Mouse (Mus musculus): ENCODE data around the gene Lipc.

Gene Lipc

DNA sequence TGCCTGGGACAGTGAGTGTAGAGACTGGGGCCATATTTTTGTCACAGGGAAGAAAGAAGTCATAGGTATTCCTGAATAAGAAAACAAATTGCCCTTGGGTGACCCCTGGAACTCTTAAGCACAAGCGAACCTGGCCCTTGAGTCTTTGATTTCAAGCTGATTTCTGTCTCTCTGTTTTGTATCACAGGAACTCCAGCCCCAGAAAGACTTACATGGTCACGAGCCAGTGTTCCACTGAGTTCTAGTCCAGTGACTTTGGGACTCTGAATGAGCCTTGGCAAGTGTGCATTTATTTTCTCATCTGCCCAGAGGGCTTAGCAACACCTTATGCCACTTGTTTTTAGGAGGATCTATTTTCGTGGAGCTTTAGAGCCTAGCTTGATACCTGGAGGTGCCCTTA is 5.7 kb upstream of the Lipc start:
- no peak for DNase-seq (ENCODE audit: low spot score in 2 of 2)

DNA sequence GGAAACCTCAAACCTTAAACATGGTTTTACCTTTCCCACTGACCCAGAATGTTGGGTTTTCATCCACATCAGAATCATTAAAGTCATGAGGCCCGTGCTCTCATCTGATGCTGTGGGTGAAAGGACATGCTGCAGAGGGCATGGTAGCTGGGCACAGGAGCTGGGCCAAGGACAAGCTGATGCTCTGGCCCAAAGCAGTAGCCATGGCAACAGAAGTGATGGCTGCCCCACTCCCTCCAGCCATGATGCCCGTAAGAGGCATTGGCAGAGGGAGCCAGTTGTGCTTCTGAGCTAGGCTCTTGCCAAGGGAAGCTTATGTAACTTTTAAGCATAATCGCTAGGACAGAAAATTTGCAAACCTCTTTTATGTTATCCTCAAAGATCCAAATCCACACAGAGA is 2.2 kb upstream of the Lipc start:
- no peak for DNase-seq (ENCODE audit: low spot score in 2 of 2)

DNA sequence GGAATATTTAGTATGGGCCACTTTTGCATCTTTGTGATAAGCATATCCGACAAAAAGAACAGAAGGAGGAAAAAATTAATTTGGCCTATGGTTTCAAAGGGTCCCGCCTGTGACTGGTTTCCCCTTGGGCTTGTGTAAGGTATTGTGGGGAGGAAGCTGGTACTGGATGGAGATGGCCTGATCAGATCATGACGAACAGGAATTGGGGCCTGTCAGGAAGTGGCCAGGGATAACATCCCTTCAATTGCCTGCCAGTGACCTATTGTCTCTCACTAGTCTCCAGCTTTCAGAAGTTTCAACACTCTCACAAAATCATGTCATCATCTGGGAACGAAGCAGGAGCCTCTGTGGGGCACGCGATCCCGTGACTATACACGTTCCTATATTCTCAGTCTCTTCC is 2.7 kb downstream of the Lipc start:
- DNase-seq (ENCODE audit: low spot score in 2 of 2): no peak

DNA sequence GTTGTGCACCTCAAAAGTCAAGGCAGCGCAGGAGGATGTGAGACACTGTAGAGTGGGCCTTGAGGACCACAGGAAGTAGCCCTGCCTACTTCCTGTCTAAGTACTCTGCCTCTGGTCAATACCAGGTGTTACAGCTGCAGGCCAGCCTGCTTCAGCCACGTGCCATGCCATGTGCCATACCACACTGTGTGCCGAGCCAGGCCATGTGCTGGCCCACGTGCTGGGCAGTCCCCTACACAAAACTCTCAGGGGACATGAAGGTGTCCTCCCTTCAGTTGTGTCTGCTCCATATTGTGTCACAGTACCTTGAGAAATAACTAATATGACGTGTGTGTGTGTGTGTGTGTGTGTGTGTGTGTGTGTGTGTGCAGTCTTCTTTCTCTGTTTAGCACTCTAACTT is 4.7 kb downstream of the Lipc start:
- peak in 1 of 2 experiments; percentile 37 for DNase-seq (ENCODE audit: low spot score in 2 of 2)

DNA sequence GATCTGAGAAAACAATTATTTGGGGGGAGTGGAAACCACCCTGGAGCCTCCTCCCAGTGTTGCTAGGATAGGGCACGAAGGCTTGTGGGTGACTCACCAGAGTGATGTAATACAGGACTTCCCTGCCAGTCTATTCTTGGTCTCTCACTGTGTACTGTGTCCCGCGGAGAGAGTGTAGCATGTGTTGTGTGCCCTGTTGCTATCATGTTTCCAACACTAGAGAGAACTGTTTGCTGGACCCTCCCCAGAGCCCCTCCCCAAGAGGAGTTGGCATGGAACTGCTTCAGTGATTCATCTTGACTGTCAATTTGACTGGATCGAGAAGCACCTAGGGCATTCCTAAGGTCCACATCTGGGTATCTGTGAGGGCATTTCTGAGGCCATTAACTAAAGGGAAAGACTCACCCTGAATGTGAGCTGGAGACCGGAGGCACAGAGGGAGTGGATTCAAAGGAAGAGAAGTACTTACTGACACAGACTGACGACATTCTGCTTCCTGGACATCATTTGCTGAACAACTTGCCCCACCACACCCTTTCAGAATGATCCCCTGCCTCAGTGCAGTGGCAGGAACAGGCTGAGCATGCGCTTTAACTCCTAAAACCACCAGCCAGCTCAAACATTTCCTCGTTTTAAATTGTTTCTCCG is 9.2 kb downstream of the Lipc start:
- DNase-seq (ENCODE audit: low spot score in 2 of 2): no peak

DNA sequence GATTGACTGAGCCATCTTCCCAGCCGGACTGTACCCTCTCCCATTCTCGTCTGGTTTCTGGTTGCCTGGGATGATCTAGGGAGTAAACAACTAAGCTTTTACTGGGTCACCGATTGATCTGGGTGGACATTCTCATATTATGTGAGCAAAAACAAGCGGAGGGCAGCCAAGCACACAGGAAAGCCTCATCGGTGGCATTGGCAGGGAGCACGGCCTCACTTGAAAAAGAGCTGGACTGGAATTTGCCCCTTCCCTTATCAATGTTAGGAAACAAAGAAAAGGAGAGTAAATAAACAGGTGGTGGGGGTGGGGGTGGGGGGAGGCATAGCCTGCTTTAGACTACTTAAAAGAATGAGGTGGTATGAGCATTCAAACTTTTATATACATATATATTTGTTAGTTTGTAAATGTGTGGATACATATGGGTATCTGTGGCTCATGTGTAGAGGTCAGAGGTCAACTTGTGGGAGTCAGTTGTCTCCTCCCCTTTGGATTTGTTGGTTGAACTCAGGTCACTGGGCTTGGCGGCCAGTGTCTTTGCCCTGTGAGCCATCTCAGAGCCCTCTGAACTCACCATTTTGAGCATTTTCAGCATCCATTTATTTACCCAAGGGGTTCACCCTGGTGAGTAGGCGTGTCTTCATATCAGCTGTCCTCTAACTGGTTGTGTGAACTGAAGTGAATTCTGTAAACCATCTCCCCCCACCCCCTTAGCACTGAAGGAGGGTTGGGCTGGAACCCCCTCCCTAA is 12.1 kb downstream of the Lipc start:
- no peak for DNase-seq (ENCODE audit: low spot score in 2 of 2)

DNA sequence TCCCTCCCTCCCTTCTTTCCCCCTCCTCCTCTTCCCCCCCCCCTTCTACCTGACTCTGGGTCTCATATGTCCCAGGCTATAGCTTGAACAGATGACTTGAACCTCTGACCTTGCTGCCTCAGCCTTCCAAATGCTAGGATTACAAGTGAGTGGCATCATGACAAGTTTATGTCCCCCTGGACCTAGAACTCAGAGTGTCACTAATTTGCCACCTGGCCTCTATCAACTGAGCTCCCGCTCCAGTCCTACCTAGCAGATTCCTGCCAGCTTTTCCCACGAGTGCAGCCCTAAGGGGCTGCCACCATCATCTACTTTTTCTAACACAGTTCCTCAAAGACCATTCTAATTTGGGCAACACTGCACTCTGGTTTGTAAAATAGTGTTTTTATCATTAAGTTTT is 13.2 kb downstream of the Lipc start:
- no peak for DNase-seq (ENCODE audit: low spot score in 2 of 2)

DNA sequence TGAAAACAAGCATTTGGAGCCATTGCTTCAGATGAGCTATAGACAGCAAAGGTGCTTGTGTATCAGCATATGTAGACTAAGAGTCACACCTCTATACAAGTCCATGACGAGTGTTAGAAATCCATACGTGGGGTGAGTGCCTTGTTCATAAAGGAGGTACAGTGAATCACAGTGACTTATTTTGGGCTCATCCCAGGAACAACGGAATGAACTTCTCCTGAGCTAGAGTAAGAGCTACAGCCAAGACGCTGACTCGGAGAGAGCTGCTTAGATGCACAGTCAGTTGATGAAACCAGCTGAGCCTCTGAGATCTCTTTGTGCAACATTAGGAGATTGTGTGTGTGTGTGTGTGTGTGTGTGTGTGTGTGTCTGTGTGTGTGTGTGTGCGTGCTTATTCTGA is 13.9 kb downstream of the Lipc start:
- DNase-seq (ENCODE audit: low spot score in 2 of 2): no peak

DNA sequence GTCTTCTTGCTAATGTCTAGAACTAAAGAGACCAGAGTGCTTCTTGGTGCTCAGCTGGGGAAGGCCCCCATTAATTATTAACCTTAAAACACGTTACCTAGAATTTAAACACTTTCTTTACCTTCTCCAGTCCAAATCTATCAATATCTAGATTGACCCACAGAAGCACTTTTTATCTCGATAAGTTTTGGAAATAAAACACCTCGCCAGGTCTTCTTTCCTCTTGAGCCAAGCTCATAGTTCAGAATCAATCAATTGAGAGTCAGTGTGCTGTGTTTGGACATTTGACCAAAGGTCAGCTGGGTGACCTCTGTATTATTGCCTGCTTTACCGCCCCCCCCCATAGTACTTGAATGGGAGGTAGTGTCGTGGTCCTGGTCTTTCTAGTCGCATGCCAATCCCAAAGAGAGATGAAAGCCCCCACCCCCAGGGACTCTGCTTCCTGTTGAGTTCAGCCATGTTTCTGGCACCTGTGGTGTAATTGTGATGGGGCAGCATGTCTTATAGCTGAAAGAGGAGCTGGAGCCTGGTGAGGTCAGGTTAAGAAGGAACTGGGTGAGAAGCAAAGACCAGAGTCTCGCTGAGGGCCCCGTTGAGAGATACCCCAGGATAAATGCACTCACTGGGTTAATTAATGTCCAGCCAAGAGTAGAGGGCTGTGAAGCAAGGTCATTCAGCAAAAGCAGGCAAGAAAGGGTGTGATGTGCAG is 17.3 kb downstream of the Lipc start:
- no peak for DNase-seq (ENCODE audit: low spot score in 2 of 2)

DNA sequence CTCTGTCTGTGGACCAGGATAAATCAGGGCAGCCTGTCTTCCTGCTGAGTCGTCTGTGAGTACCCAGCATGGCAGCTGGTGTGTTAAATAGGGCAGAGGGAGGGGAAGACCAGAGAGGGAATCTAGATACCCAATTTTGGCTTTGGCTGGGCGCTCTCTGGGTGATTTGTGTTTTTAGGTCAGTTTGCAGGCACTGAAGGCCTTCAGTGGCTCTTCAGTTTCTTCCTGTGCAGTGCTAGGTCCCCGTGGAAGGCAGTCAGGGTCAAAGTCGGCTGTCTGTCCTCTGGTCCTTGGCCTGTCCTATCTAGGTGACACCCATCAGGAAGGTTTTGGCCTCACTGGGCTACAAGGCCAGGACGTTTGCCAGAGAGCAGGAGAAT is 21.4 kb downstream of the Lipc start:
- DNase-seq (ENCODE audit: low spot score in 2 of 2): no peak

DNA sequence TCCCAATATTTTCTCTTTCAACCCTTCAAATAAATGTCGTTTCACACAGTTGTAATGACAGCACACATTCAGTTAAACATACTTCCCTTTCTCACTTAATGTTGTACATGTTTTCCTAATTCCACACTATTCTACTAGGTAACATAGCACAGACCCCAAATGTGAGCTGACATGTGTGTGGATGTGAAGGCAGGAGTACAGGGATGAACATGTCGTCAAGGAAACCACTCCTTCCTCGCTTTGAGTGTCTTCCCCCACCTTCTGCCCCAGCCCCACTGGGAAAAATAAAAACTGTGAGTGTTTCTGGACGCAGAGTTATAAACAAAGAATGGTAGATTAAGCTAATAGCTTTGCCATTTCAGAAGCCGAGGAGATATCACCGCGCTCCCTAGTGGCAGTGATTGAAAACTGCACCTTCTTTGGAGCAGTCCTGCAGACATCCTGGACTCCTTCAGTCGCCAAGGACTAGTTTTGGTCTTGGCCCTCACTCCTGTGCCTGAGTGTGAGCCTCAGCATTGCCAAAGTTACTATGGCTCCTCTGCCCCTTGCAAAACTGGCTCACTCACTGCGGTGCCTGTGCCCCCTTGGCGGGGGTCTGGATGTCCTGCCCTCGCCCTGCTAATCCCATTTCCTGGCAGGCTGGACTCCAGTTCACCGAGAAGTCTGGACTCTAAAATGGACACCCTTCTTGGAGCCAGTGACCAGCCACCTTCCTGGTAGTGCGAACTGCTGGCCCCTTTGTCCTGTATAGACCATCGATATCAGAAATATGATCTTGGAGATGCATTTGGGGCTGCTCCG is 22.0 kb downstream of the Lipc start:
- peak; percentile 66 to 81 for DNase-seq (ENCODE audit: low spot score in 2 of 2)

DNA sequence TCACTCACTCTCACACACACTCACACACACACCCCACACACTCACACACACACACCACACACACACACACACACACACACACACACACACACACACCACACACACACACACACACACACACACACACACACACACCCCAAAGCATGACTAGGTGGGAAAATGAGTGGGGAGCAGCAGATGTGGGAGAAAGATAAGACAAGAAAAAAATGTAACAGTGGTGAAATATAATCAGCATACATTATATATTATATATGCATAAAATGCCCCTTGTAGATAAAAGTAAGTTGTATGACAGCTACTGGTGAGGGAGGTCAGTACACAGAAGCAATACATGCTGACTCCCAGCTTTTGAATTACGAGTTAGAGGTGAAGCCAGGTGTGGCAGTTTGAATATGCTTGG is 23.6 kb downstream of the Lipc start:
- no peak for DNase-seq (ENCODE audit: low spot score in 2 of 2)

DNA sequence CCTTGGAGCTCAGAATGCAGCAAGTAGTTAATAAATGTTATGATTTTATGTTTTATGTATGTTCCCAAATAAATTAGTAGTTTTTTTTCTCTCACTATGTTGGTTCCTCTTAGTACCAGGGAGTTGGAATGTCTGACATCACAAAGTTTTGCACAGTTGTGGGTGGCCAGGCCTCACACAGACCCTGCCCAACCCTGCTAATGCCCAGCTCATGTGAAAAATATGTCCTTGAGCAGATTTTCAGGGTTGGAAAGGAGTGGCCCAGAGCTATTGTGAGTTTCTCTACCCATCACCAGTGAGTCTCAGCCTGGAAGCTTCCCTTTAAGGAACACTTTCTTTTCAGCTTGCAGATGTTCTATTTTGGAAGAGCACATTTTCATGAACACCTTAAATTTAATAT is 24.3 kb downstream of the Lipc start:
- no peak for DNase-seq (ENCODE audit: low spot score in 2 of 2)

DNA sequence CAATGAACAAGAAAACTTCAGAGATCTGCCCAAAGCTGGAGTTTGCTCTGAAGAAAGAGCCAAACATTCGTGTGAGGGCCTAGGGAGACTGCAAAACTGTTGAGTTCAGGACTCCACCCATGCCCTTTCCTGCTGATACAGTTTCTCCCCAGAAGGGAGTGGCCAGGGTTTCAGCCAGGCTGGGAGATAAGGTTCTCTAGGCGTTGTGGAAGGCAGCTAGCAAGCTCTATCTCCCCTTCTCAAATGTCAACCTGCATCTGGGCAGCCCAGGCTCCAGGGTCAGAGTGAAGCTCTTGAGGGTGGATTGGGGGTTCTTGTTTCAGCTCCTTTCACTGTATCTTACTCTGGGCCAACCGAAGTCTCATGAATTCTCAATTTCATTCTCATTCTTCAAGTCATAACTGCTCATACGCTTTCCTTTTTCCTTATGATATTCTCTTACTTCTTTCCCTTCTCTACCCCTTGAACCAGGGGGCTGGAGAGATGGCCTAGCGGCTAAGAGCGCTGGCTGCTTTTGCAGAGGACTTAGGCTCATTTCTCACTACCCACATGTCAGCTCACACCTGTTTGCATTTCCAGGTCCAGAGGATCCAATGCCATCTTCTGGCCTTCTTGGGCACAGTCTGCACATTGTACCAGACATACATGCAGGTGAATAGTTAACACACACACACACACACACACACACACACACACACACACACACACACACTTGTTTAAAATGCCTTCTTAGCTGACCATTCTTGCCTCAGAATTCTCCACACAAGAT is 25.0 kb downstream of the Lipc start:
- peak; percentile 69 to 77 for DNase-seq (ENCODE audit: low spot score in 2 of 2)

DNA sequence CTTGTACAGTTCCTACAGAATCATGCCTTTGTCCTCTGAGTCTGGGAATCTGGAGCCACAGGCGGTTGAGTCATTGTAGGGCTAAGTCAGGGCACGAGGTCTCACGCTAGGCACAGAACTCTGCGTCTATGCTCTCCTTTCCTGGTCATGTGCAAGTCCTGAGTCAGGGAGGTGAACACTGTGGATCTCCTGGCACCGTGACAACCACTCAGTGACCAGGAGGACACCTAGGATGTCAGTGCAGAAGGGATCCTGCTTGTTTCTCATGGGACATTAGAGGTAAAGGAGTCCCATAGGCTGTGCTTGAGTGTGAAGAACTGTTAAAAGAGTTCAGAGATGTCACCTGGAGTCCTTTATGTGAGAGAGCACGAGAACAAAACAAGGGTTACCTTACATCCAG is 26.8 kb downstream of the Lipc start:
- no peak for DNase-seq (ENCODE audit: low spot score in 2 of 2)

DNA sequence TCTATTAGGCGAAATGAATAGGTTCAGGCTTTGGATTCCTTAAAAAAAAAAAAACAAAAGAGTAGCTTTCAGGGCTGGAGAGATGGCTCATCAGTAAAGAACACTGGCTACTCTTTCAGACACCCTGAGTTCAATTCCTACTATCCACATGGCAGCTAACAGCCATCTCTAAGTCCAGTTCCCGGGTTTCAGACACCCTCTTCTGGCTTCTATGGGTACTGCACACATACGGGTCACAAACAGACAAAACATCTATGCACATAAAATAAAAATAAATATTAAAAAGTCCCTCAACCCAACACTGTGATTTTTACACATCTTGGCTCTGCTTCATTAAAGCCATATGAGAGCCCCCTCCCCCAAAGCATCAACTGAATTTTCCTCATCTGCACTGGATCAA is 27.3 kb downstream of the Lipc start:
- peak in 1 of 2 experiments; percentile 64 for DNase-seq (ENCODE audit: low spot score in 2 of 2)

DNA sequence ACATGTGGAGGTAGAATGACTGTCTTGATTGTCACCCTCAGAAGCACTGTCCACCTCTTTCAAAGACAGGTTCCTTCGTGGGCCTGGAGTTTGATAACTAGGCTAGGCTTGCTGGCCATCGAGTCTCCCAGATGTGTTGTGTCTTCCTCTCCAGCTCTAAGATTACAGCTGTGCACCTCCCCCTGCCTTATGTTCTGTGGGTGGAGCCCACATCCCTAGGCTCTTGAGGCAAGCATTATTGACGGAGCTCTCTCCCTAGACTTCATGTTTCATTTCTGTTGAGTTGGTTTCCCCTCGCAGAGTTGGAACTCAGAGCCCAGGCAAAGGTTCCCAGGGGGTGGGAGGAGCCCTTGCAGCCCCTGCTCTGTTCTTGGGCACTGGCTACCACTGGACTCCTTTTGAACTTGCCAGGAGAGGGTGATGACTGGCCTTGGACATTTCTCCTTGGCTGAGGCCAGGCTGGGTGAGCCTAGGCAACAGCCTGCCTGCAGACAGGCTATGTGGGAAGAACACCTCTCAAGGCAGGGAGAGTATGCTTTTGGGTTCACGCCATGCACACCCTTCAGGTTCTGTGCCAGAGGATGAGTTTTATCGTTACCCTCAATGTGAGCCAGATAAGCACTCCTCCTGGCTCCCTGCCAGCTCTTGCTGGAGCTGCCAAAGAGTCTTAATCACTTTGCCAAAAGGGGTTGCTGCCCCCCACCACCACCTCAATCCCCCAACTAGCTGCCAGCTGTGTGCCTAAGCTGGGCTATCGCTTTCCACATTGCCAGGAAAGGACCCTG is 30.1 kb downstream of the Lipc start:
- peak; percentile 86 to 89 for DNase-seq (ENCODE audit: low spot score in 2 of 2)

DNA sequence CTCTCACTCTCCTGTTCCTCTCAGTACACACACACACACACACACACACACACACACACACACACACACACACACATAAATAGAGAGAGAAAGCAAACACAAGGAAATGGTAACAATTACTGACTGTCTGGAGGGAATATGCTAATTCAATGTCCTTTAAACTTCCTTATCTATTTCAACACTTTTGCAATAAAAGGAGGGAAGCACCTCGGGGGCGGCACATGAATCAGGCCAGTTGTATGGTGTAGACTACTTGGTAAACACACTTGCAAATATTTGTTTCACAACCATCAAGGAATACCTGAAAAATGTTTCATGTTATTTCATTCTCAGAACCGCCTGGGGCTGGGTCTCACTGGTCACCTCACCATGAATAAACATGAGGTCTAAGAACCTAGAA is 30.9 kb downstream of the Lipc start:
- DNase-seq (ENCODE audit: low spot score in 2 of 2): peak in 1 of 2 experiments; percentile 38

DNA sequence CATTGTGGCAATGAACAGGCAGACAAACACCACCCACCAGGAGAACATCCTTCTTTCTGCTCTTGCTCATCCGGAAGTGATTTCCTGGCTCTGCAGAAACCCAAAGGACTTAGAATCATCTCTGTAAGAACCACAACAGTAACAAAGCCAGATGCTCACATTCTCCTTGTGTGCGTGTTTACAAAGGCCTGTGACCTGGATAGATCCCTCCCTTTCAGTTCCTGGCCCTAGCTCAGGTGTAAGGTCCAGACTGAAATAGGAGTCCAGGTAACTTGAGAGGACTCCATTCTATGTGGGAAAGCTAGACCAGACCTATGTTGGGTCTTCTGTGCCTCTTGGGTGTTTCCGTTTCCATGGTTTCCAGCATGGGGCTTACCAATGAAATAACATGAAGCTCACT is 32.8 kb downstream of the Lipc start:
- no peak for DNase-seq (ENCODE audit: low spot score in 2 of 2)

DNA sequence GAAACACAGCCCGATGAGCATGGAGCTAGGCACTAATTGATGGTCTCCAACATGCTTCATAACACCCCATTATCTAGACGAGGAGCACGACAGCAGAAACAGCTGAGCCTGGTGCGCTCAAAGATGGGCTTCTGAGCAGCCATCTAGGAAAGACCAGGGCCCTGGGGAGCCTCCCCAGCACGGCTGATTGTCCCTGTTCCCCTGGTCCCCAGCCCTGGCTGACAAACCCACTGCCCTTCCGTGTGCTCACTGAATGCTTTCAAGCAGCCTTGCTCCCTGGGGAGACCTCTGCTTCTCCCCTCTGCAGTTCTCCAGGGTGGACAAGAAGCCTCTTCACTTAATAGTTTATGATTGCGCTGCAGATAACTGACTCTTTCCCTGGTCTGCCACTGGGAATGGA is 35.5 kb downstream of the Lipc start:
- no peak for DNase-seq (ENCODE audit: low spot score in 2 of 2)

DNA sequence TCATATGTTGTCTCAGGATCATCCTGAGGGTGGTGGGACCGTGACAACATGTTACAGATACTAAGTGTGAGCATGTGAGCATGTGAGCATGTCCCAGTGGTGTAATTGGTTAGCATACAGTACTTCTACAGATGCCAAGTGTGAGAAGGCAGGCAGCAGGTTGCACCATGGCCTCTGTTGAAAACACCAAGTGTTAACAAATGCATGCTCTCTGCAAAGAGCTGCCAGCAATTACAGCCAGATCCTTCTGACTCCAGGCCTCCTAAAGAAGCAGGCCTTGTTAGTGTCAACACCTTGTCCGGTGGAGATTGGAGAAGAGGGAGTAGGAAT is 36.7 kb downstream of the Lipc start:
- DNase-seq (ENCODE audit: low spot score in 2 of 2): peak in 1 of 2 experiments; percentile 58

All from spleen, postnatal 10 days (tissue).